Mouse (Mus musculus) retina, adult 2 months (tissue): ENCODE results near the gene Olfr862.

Experiments
- DNase-seq: peaks from one replicate; pipeline ENCODE4 v3.0.0-alpha.2; 2012; ENCODE audit warnings: low read depth, low spot score

Olfr862 gene

DNA sequence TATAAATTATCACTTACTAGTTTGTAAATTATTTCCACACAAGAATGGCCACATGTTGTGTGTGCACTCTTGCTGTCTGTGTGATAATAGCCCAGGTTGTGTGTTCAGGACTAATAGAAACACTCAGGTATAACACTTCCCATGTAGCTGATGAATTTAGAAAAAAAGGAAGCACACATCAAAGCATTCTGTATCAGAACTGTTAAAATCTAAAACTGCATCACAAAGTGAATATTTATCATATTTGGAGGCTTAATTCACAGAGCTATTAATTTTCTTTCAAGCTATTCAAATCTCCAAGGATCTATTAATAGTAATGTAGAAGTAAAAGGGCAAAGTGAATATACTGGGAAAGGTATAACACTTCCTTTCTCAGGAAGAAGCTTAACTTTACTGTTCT, at the start of gene Olfr862:
TSS of gene Olfr862 (minus strand) at position 101 of the 400 bp plus-strand sequence.
- DNase-seq = no peak

- no peak for DNase-seq
Measured at GRCm38 (mm10) chr9:19916565-19916964, 28.8 kb upstream of the Olfr862 start, which contains the start of gene Olfr77. Olfr77 (plus strand) TSS chr9:19916865.

- DNase-seq = no peak
Measured at GRCm38 (mm10) chr9:19911170-19911569, 23.4 kb upstream of the Olfr862 start.

DNA sequence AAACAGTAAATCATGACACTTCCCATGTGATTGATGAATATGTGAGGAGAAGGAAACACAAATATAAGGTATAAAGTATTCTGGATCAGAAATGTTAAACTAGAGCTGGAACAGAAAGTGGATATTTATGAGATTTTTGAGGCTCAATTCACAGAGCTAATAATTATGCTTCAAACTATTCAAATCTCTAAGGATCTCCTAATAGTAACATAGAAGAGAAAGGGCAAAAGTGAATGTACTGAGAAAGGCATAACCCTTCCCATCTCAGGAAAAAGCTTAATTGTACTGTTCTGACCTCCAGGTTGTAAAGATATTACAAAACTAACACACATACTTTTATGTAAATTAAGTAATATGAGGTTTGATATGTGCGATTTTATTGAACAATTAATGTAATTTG, 38.2 kb downstream of the Olfr862 start, which contains the start of gene Olfr860:
TSS of gene Olfr860 (minus strand) at position 101 of the 400 bp plus-strand sequence.
- DNase-seq = no peak
